Mouse (Mus musculus): ENCODE measurements at regions not wholly inside any gene's neighbourhood (a gene's known extent, or its start where the extent isn't known, plus 50 kb on each side); places are given as distances from the start of the nearest gene placed in this dataset.

DNA sequence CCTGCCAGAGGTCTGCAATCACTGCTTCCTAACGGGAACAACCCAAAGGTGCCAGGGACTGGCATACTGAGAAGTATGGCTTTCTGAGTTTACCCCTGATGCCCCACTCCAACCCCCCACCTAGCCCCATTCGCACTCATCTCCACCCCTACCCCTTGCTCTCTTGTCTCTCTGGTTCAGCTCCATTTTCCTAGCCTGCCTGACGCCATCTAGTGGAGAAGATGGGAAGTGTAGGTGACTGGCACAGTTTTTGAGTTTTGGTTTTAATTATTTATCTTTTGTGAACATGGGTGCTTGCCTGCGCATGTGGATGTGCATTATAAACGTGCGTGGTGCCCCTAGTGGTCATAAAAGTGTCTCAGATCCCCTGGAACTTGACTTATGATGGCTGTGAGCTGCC lies 352.3 kb upstream of the Hs6st1 start:
- peak; percentile 94 for TF ChIP-seq CTCF (conservative IDR thresholded peaks at IDR 0.05; ENCODE audit: low read length)
- no peak for TF ChIP-seq NANOG (IDR thresholded peaks at IDR 0.05; ENCODE audit: borderline replicate concordance, low read length)
- TF ChIP-seq POU5F1 (IDR thresholded peaks at IDR 0.05; ENCODE audit: borderline replicate concordance, low read length), result no peak

All from E14TG2a.4 (cell line).